Mouse (Mus musculus) activated CD4-positive, CD25-positive, alpha-beta regulatory T cell, adult 4 months (primary cell): Measurements from ENCODE around the gene Cubn. TPM values are rescaled to one million over a fixed set of nuclear protein-coding genes. Genes with fewer than 3 reads are reported as not detected.

ENCODE experiments used
- ATAC-seq: one replicate; pipeline ENCODE4 v1.8.0; 2017
- polyA plus RNA-seq, 2 experiments: library from polyadenylated mRNA; unstranded; fragments of 100-300 nt; shearing (Covaris generic); gene quantifications; one replicate each; pipeline ENCODE4 v1.2.1; 2017

Gene Cubn
- polyA plus RNA-seq, 2 experiments from 2014 or later = 0.05 to 0.15 TPM

GRCm38 (mm10) chr2:13407272-13407671 is 84.3 kb downstream of the Cubn start:
- peak; percentile 55 for ATAC-seq

GRCm38 (mm10) chr2:13404986-13405678 is 86.5 kb downstream of the Cubn start:
- ATAC-seq = no peak

GRCm38 (mm10) chr2:13400831-13401230 is 90.8 kb downstream of the Cubn start:
- ATAC-seq = no peak

- no peak for ATAC-seq
Measured at GRCm38 (mm10) chr2:13399480-13400072, 92.0 kb downstream of the Cubn start.

GRCm38 (mm10) chr2:13398955-13399354 is 92.7 kb downstream of the Cubn start:
- no peak for ATAC-seq

- ATAC-seq = no peak
Measured at GRCm38 (mm10) chr2:13398551-13398950, 93.1 kb downstream of the Cubn start.

- no peak for ATAC-seq
Measured at GRCm38 (mm10) chr2:13396124-13396540, 95.5 kb downstream of the Cubn start.

GRCm38 (mm10) chr2:13391018-13391417 is 100.6 kb downstream of the Cubn start:
- peak; percentile 46 for ATAC-seq

GRCm38 (mm10) chr2:13386631-13387030 is 105.0 kb downstream of the Cubn start:
- ATAC-seq = no peak

GRCm38 (mm10) chr2:13385542-13386345 is 105.9 kb downstream of the Cubn start:
- no peak for ATAC-seq

GRCm38 (mm10) chr2:13384775-13385541 is 106.7 kb downstream of the Cubn start:
- no peak for ATAC-seq

- ATAC-seq = no peak
Measured at GRCm38 (mm10) chr2:13376166-13376565, 115.4 kb downstream of the Cubn start.

- no peak for ATAC-seq
Measured at GRCm38 (mm10) chr2:13373291-13373690, 118.3 kb downstream of the Cubn start.

- no peak for ATAC-seq
Measured at GRCm38 (mm10) chr2:13372825-13373224, 118.8 kb downstream of the Cubn start.

- no peak for ATAC-seq
Measured at GRCm38 (mm10) chr2:13372256-13372824, 119.3 kb downstream of the Cubn start.

GRCm38 (mm10) chr2:13371797-13372170 is 119.8 kb downstream of the Cubn start:
- ATAC-seq = no peak

GRCm38 (mm10) chr2:13371072-13371796 is 120.4 kb downstream of the Cubn start:
- no peak for ATAC-seq

GRCm38 (mm10) chr2:13370556-13370955 is 121.1 kb downstream of the Cubn start:
- no peak for ATAC-seq

- ATAC-seq = no peak
Measured at GRCm38 (mm10) chr2:13368517-13368916, 123.1 kb downstream of the Cubn start.

- no peak for ATAC-seq
Measured at GRCm38 (mm10) chr2:13357885-13358552, 133.6 kb downstream of the Cubn start.

- no peak for ATAC-seq
Measured at GRCm38 (mm10) chr2:13352775-13353174, 138.8 kb downstream of the Cubn start.
